Mouse (Mus musculus): ENCODE results near the gene Flrt1.

The Flrt1 gene

GRCm38 (mm10) chr19:7128551-7129475 lies 23.3 kb upstream of the Flrt1 start:
- DNase-seq: no peak

- no peak for DNase-seq
Observed at GRCm38 (mm10) chr19:7126933-7127332, 21.4 kb upstream of the Flrt1 start.

- DNase-seq: no peak
Observed at GRCm38 (mm10) chr19:7126209-7126608, 20.7 kb upstream of the Flrt1 start.

- DNase-seq: no peak
Observed at GRCm38 (mm10) chr19:7125526-7126156, 20.1 kb upstream of the Flrt1 start.

- no peak for DNase-seq
Observed at GRCm38 (mm10) chr19:7122698-7123306, 17.3 kb upstream of the Flrt1 start.

- DNase-seq: no peak
Observed at GRCm38 (mm10) chr19:7122277-7122676, 16.7 kb upstream of the Flrt1 start.

GRCm38 (mm10) chr19:7121252-7121651 lies 15.7 kb upstream of the Flrt1 start:
- no peak for DNase-seq

GRCm38 (mm10) chr19:7117653-7118307 lies 12.3 kb upstream of the Flrt1 start:
- DNase-seq: peak; percentile 40 to 41

- peak in 1 of 2 experiments; percentile 9 for DNase-seq
Observed at GRCm38 (mm10) chr19:7117141-7117540, 11.6 kb upstream of the Flrt1 start.

GRCm38 (mm10) chr19:7116038-7116731 lies 10.7 kb upstream of the Flrt1 start:
- no peak for DNase-seq

- no peak for DNase-seq
Observed at GRCm38 (mm10) chr19:7113574-7113973, 8.0 kb upstream of the Flrt1 start.

- DNase-seq: no peak
Observed at GRCm38 (mm10) chr19:7112628-7113027, 7.1 kb upstream of the Flrt1 start.

- DNase-seq: no peak
Observed at GRCm38 (mm10) chr19:7111710-7112109, 6.2 kb upstream of the Flrt1 start.

- no peak for DNase-seq
Observed at GRCm38 (mm10) chr19:7111309-7111708, 5.8 kb upstream of the Flrt1 start.

- no peak for DNase-seq
Observed at GRCm38 (mm10) chr19:7110875-7111274, 5.3 kb upstream of the Flrt1 start.

- no peak for DNase-seq
Observed at GRCm38 (mm10) chr19:7110097-7110496, 4.6 kb upstream of the Flrt1 start.

GRCm38 (mm10) chr19:7108114-7108905 lies 2.8 kb upstream of the Flrt1 start:
- DNase-seq: peak; percentile 35 to 40

- DNase-seq: no peak
Observed at GRCm38 (mm10) chr19:7107174-7107573, 1.6 kb upstream of the Flrt1 start.

- no peak for DNase-seq
Observed at GRCm38 (mm10) chr19:7106566-7106965, 1.0 kb upstream of the Flrt1 start.

- no peak for DNase-seq
Observed at GRCm38 (mm10) chr19:7103993-7104401, 1.5 kb downstream of the Flrt1 start.

- DNase-seq: no peak
Observed at GRCm38 (mm10) chr19:7103349-7103992, 2.1 kb downstream of the Flrt1 start.
